Mouse (Mus musculus) cerebellum, adult 2 months (tissue): ENCODE results near the gene H2-Q4.
"Not testable (repeated sequence)": the region's sequence is repeated elsewhere in the genome, so short reads cannot be mapped to it uniquely, and the experiment has no call there.

ENCODE experiments used
- CTCF ChIP-seq: fragments of 200-500 bp; IDR thresholded peaks from 2 replicates; pipeline ENCODE4 v1.5.1; 2011; ENCODE audit warnings: low read depth, mild to moderate bottlenecking, control low read depth, low read length, moderate library complexity, borderline replicate concordance; ENCODE audit not compliant: insufficient read depth
- POLR2A ChIP-seq: fragments of 200-500 bp; IDR thresholded peaks from 2 replicates; pipeline ENCODE4 v1.6.1; 2011; ENCODE audit warnings: low read length, control low read depth, borderline replicate concordance; ENCODE audit not compliant: insufficient read depth

GRCm38 (mm10) chr17:35432167-35432566 lies 52.8 kb downstream of the H2-Q4 start:
- TF ChIP-seq POLR2A, CTCF: not testable (repeated sequence)
